Mouse (Mus musculus) midbrain, postnatal 0 days (tissue): Measurements from ENCODE around the gene C8b. TPM values are rescaled to one million over a fixed set of nuclear protein-coding genes. Genes with fewer than 3 reads are reported as not detected.

Source experiments
- ATAC-seq: fragments of 200-750 bp; cut with Nextera tagmentation; 2 replicates; pipeline ENCODE4 v1.8.0; 2017; ENCODE audit warnings: moderate number of reproducible peaks, mild to moderate bottlenecking, moderate TSS enrichment, moderate library complexity; ENCODE audit not compliant: low FRiP score
- DNase-seq: peaks from one replicate; pipeline ENCODE4 v3.0.0-alpha.2; 2015; ENCODE audit warnings: low spot score
- H3K27ac ChIP-seq: fragments of 300-500 bp; sonication (generic); 2 replicates; pipeline ENCODE4 v1.5.1; 2014; ENCODE audit warnings: low read depth, mild to moderate bottlenecking, low read length, mixed read lengths
- H3K27me3 ChIP-seq: fragments of 300-500 bp; sonication (generic); 2 replicates; pipeline ENCODE4 v1.6.1; 2014; ENCODE audit warnings: low read length, control low read depth, mixed read lengths; ENCODE audit not compliant: insufficient read depth
- H3K36me3 ChIP-seq: fragments of 300-500 bp; sonication (generic); 2 replicates; pipeline ENCODE4 v1.6.1; 2014; ENCODE audit warnings: low read length, control low read depth, mixed read lengths; ENCODE audit not compliant: insufficient read depth
- H3K4me1 ChIP-seq: fragments of 300-500 bp; sonication (generic); 2 replicates; pipeline ENCODE4 v1.6.1; 2014; ENCODE audit warnings: mild to moderate bottlenecking, control low read depth, antibody characterized with exemption, low read length, mixed read lengths; ENCODE audit not compliant: insufficient read depth
- H3K4me2 ChIP-seq: fragments of 300-500 bp; sonication (generic); 2 replicates; pipeline ENCODE4 v1.6.1; 2014; ENCODE audit warnings: low read depth, mild to moderate bottlenecking, low read length, mixed read lengths; ENCODE audit not compliant: poor library complexity, severe bottlenecking
- H3K4me3 ChIP-seq: fragments of 300-500 bp; sonication (generic); 2 replicates; pipeline ENCODE4 v1.5.1; 2014; ENCODE audit warnings: low read depth, mild to moderate bottlenecking, low read length, moderate library complexity
- H3K9ac ChIP-seq: fragments of 300-500 bp; sonication (generic); replicated peaks from 2 replicates; pipeline ENCODE4 v1.6.1; 2014; ENCODE audit warnings: mild to moderate bottlenecking, low read length, moderate library complexity, mixed read lengths; ENCODE audit not compliant: poor library complexity, severe bottlenecking
- H3K9me3 ChIP-seq: fragments of 300-500 bp; sonication (generic); 2 replicates; pipeline ENCODE4 v1.6.1; 2016; ENCODE audit warnings: low read length, control low read depth
- CTCF ChIP-seq: IDR thresholded peaks from 2 replicates; pipeline ENCODE4 v1.5.1; 2016; ENCODE audit warnings: antibody characterized with exemption, mild to moderate bottlenecking
- WGBS: fragments of 180-500 bp; shearing (Covaris S2); extraction: QIAGEN DNeasy Blood & Tissue Kit; methylation state at CpG from one replicate; pipeline ENCODE4 v1.1.7; 2014; 5-methylcytosine and 5-hydroxymethylcytosine counted together
- polyA plus RNA-seq: library from polyadenylated mRNA; unstranded; fragments of >200 nt; fragmentation: Nextera tagmentation; extraction: Ambion mirVana; gene quantifications from 2 replicates; pipeline ENCODE4 v1.2.1, GENCODE M21; 2015
- total RNA-seq: library from RNA; depleted of rRNA; stranded (reverse); fragments of >200 nt; gene quantifications from 2 replicates; pipeline ENCODE4 v1.2.3, GENCODE M21; 2014

C8b gene
- total and polyA plus RNA-seq, 2 experiments from 2014 or later, result 0.22 TPM; not detected in 1

DNA sequence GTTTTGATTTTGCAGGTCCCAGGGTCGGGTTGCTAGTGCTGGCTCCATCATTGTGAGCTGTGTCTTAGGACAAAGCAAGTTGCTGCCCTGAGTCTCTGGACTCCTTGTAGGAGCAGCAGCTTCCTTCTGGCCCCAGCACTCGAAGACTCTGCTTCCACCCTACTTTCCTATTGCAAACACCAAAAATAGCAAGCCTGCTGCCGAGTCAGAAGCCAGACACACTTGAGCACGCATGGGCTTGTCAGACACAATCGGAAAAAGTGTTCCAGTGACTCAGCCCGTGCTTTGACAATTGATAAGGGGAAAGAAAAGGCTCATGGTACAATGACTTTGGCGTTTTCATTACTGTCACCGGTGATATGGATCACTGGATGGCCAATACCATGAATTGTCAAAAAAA is 36.9 kb upstream of the C8b start:
- H3K27me3 ChIP-seq, result no peaks in the 10 kb centered on the region
- DNase-seq, result no peak
- no peak overlapping the region for H3K4me3 ChIP-seq
- no peak for ATAC-seq
- H3K4me2 ChIP-seq, result no peak overlapping the region
- TF ChIP-seq CTCF, result no peak
- H3K9ac ChIP-seq, result no peak overlapping the region
- 67% methylated on average over 8 of the region's 8 CpGs for WGBS
- 0 out of 2 replicates have a peak, but pooled peaks cover under 1% of the 10 kb centered on the region for H3K4me1 ChIP-seq
- H3K9me3 ChIP-seq, result no peaks in the 10 kb centered on the region
- no peak overlapping the region for H3K27ac ChIP-seq
- no peaks in the 10 kb centered on the region; the same call in 1 of the 2 replicates for H3K36me3 ChIP-seq

DNA sequence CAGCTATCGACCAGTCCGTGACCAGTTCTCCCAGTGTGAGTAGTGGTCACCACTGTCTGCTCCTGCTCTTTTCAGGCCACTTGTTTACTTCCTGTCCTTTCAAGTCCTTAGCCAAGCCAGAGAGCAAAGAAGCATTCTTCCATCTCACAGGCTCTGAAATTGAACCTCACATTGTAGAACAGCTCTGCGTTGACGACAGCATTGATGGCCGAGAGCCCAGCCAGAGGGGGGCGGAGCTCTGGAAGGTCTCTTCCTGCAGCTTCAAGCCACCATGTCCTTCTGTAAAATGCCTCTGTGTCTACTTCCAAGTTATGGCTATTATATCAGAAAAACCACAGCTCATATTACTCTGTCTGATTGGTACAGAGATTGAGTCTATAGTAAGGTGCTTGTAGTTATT is 19.6 kb upstream of the C8b start:
- 69% methylated on average over 6 of the region's 6 CpGs for WGBS
- no peak overlapping the region for H3K4me2 ChIP-seq
- no peak for ATAC-seq
- DNase-seq, result peak; percentile 29
- H3K4me1 ChIP-seq, result no peaks in the 10 kb centered on the region
- no peak overlapping the region for H3K4me3 ChIP-seq
- no peak for TF ChIP-seq CTCF
- 0 out of 2 replicates have a peak overlapping the region, but pooled peaks have one; percentile 26 for H3K27ac ChIP-seq
- H3K9me3 ChIP-seq, result no peaks in the 10 kb centered on the region
- H3K9ac ChIP-seq, result no peak overlapping the region
- 0 out of 2 replicates have a peak, but pooled peaks cover under 1% of the 10 kb centered on the region for H3K36me3 ChIP-seq
- H3K27me3 ChIP-seq, result no peaks in the 10 kb centered on the region

DNA sequence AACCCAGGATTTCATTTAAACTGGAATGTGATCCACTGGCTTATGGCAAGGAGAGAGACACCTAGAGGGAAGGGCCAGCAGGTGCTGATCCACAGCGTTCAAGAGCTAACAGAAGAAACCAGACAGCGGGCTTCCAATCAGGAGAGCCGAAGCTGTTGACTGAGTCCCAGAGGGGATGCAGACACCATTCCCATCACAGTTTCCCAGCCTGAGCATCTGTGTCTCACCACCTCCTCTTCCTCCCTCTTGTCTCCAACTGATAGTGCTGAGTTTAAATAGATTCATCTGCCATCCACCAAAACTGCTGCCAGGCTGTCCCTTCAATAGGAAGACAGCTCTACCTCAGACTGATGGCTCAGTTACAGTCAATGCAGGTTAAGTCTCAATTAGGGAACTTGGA is 12.0 kb upstream of the C8b start:
- DNase-seq, result no peak
- WGBS, result 78% methylated on average over 3 of the region's 3 CpGs
- H3K9me3 ChIP-seq, result no peaks in the 10 kb centered on the region
- no peak overlapping the region for H3K4me2 ChIP-seq
- no peaks in the 10 kb centered on the region for H3K36me3 ChIP-seq
- no peaks in the 10 kb centered on the region for H3K4me1 ChIP-seq
- TF ChIP-seq CTCF, result no peak
- H3K27me3 ChIP-seq, result no peaks in the 10 kb centered on the region
- ATAC-seq, result no peak
- H3K4me3 ChIP-seq, result no peak overlapping the region
- H3K27ac ChIP-seq, result no peak overlapping the region
- no peak overlapping the region for H3K9ac ChIP-seq

DNA sequence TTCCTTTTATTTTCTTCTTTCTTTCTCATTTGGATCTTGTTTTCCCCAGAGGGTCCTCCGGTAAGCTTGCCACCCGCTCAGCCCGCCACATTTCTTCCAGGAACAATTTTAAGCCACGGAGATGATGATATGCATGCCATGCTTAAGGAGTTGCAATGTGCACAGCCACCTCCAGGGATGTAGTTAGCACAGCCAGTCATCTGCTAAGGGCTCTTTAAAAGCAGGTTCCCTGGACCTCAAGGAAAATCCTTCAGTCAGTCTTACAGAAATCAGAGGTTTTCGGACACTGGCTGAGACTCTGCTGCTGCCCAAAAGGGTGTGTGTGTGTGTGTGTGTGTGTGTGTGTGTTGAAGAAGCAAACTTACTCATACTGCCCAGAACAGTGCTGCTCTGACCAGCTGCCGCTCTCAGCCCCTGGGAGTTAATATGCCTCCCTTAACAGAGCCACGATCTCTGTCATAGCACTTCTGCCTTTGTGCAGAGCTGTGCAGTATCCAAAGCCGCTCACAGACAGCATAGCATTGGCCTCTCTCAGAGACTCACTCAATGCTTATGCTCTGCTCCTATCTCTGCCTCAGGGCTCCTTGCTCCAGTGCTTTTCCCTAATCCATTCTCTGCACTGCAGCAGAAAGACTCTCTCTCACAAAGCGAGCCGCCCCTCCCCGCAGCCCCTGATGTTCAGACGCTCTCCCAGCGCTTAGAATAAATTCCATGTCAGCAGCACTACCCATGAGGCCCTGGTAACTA is 5.1 kb upstream of the C8b start:
- peak; percentile 56 for TF ChIP-seq CTCF
- Histone ChIP-seq H3K27ac (peak overlapping the region; percentile 65), H3K9ac (no peak overlapping the region; the same call in 1 of the 2 replicates)

DNA sequence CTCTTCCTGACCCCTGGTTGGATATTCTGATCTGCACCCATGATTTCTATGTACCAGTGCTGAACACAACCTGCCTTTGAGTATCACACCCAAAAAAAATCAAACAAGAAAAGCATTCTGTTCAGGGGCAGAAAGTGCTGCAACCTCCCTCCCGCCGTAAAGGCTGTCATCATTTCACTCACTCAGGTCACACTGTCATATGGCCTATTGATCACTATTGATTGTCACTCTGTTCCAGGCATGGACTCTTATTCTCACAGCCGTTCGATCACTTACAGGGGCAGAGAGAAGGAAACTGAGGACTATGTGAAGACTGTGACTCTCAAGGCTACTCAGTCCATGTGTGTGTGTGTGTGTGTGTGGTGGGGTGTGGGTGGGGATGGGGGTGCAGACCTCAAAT is 2.1 kb downstream of the C8b start:
- Histone ChIP-seq H3K4me2 (no peak overlapping the region), H3K9ac (no peak overlapping the region), H3K36me3 (no peaks in the 10 kb centered on the region), H3K27ac (no peak overlapping the region), H3K9me3 (no peaks in the 10 kb centered on the region), H3K4me3 (no peak overlapping the region), H3K27me3 (no peaks in the 10 kb centered on the region), H3K4me1 (no peaks in the 10 kb centered on the region)
- ATAC-seq (no peak), DNase-seq (no peak)
- 89% methylated on average over 4 of the region's 4 CpGs for WGBS
- TF ChIP-seq CTCF, result no peak

More for the DNA sequence above, 5.1 kb upstream of the C8b start:
- H3K27me3 ChIP-seq, result no peaks in the 10 kb centered on the region
- DNase-seq (peak; percentile 57), ATAC-seq (peak; percentile 88)
- H3K9me3 ChIP-seq, result no peaks in the 10 kb centered on the region
- H3K4me3 ChIP-seq, result no peak overlapping the region
- WGBS, result 18% methylated on average over 13 of the region's 13 CpGs
- H3K4me2 ChIP-seq, result peak overlapping the region; percentile 15; the same call in 1 of the 2 replicates
- 0 out of 2 replicates have a peak, but pooled peaks cover 5% of the 10 kb centered on the region for H3K4me1 ChIP-seq
- no peaks in the 10 kb centered on the region for H3K36me3 ChIP-seq

DNA sequence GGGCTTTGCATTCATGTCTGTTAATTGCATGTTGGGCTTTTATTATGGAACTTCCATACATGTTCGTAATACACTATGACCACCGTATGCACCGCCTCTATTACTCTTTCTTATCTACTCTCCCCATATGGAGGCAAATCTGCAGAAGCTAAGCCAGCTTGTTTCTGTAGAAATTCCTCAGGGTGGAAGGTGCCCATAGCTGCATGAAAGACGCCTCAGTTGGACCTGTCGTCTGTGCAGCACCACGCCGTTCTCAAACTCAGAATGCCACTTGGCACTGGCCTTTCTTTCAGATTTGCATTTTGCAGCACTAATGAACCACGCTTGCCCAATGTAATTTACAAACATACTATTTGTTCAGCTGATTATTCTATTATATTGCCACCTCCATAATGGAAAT is 3.5 kb downstream of the C8b start:
- TF ChIP-seq CTCF, result no peak
- 72% methylated on average over 8 of the region's 8 CpGs for WGBS
- no peak overlapping the region for H3K4me3 ChIP-seq
- DNase-seq (no peak), ATAC-seq (no peak)
- no peaks in the 10 kb centered on the region for H3K9me3 ChIP-seq
- H3K36me3 ChIP-seq, result no peaks in the 10 kb centered on the region
- H3K4me1 ChIP-seq, result no peaks in the 10 kb centered on the region
- H3K27me3 ChIP-seq, result no peaks in the 10 kb centered on the region
- H3K9ac ChIP-seq, result no peak overlapping the region
- H3K27ac ChIP-seq, result no peak overlapping the region
- no peak overlapping the region for H3K4me2 ChIP-seq
